Mouse (Mus musculus): ENCODE measurements around the gene Ceacam19. TPM values are rescaled to one million over a fixed set of nuclear protein-coding genes. Genes with fewer than 3 reads are reported as not detected.

Ceacam19 gene
- polyA plus RNA-seq, 1 experiment from 2014 or later: not detected

GRCm38 (mm10) chr7:19844521-19845171 is 43.1 kb downstream of the Ceacam19 start:
- Histone ChIP-seq H3K9ac (ENCODE audit: low read depth, low read length) (no peak overlapping the region), H3K4me3 (ENCODE audit: low read depth, low read length) (no peak overlapping the region), H3K4me2 (replicated peaks; ENCODE audit: low read depth) (no peak overlapping the region), H3K4me1 (replicated peaks; ENCODE audit: control insufficient read depth, insufficient read depth, low read length) (0 out of 2 replicates have a peak, but pooled peaks cover 6% of the 10 kb centered on the region), H3K9me3 (ENCODE audit: control insufficient read depth) (no peaks in the 10 kb centered on the region), H3K27ac (ENCODE audit: low read depth, low read length) (no peak overlapping the region), H3K27me3 (replicated peaks; ENCODE audit: control insufficient read depth, insufficient read depth, low read length) (no peaks in the 10 kb centered on the region), H3K36me3 (ENCODE audit: control insufficient read depth, insufficient read depth) (no peaks in the 10 kb centered on the region)
- WGBS: 67% methylated on average over 15 of the region's 15 CpGs
- ATAC-seq: no peak
- no peak for TF ChIP-seq CTCF (IDR thresholded peaks at IDR 0.05; ENCODE audit: low read depth)

GRCm38 (mm10) chr7:19843561-19843960 is 44.2 kb downstream of the Ceacam19 start:
- TF ChIP-seq CTCF (IDR thresholded peaks at IDR 0.05; ENCODE audit: low read depth): peak; percentile 97
- peak overlapping the region; percentile 11; the same call in 1 of the 2 replicates for H3K9ac ChIP-seq (ENCODE audit: low read depth, low read length)
- H3K9me3 ChIP-seq (ENCODE audit: control insufficient read depth): no peaks in the 10 kb centered on the region
- peak overlapping the region; percentile 83 for H3K27ac ChIP-seq (ENCODE audit: low read depth, low read length)
- H3K4me2 ChIP-seq (replicated peaks; ENCODE audit: low read depth): peak overlapping the region; percentile 48
- H3K4me3 ChIP-seq (ENCODE audit: low read depth, low read length): no peak overlapping the region
- 3% methylated on average over 11 of the region's 11 CpGs for WGBS
- H3K27me3 ChIP-seq (replicated peaks; ENCODE audit: control insufficient read depth, insufficient read depth, low read length): no peaks in the 10 kb centered on the region
- peak; percentile 76 for ATAC-seq
- 0 out of 2 replicates have a peak, but pooled peaks cover 6% of the 10 kb centered on the region for H3K4me1 ChIP-seq (replicated peaks; ENCODE audit: control insufficient read depth, insufficient read depth, low read length)
- no peaks in the 10 kb centered on the region for H3K36me3 ChIP-seq (ENCODE audit: control insufficient read depth, insufficient read depth)

GRCm38 (mm10) chr7:19842885-19843504 is 44.8 kb downstream of the Ceacam19 start:
- Histone ChIP-seq H3K27me3 (replicated peaks; ENCODE audit: control insufficient read depth, insufficient read depth, low read length) (no peaks in the 10 kb centered on the region), H3K4me1 (replicated peaks; ENCODE audit: control insufficient read depth, insufficient read depth, low read length) (0 out of 2 replicates have a peak, but pooled peaks cover 6% of the 10 kb centered on the region), H3K4me2 (replicated peaks; ENCODE audit: low read depth) (peak overlapping the region; percentile 48), H3K36me3 (ENCODE audit: control insufficient read depth, insufficient read depth) (no peaks in the 10 kb centered on the region), H3K9ac (ENCODE audit: low read depth, low read length) (peak overlapping the region; percentile 11; the same call in 1 of the 2 replicates), H3K4me3 (ENCODE audit: low read depth, low read length) (no peak overlapping the region), H3K27ac (ENCODE audit: low read depth, low read length) (peak overlapping the region; percentile 83), H3K9me3 (ENCODE audit: control insufficient read depth) (no peaks in the 10 kb centered on the region)
- no peak for TF ChIP-seq CTCF (IDR thresholded peaks at IDR 0.05; ENCODE audit: low read depth)
- peak; percentile 84 for ATAC-seq
- WGBS: 22% methylated on average over 19 of the region's 19 CpGs

GRCm38 (mm10) chr7:19841686-19842413 is 45.9 kb downstream of the Ceacam19 start:
- WGBS: 44% methylated on average over 21 of the region's 21 CpGs
- Histone ChIP-seq H3K4me1 (replicated peaks; ENCODE audit: control insufficient read depth, insufficient read depth, low read length) (0 out of 2 replicates have a peak, but pooled peaks cover 6% of the 10 kb centered on the region), H3K4me2 (replicated peaks; ENCODE audit: low read depth) (no peak overlapping the region; the same call in 1 of the 2 replicates), H3K9me3 (ENCODE audit: control insufficient read depth) (no peaks in the 10 kb centered on the region), H3K9ac (ENCODE audit: low read depth, low read length) (no peak overlapping the region; the same call in 1 of the 2 replicates), H3K27me3 (replicated peaks; ENCODE audit: control insufficient read depth, insufficient read depth, low read length) (no peaks in the 10 kb centered on the region), H3K4me3 (ENCODE audit: low read depth, low read length) (no peak overlapping the region), H3K27ac (ENCODE audit: low read depth, low read length) (peak overlapping the region; percentile 83), H3K36me3 (ENCODE audit: control insufficient read depth, insufficient read depth) (no peaks in the 10 kb centered on the region)
- ATAC-seq: peak; percentile 74
- TF ChIP-seq CTCF (IDR thresholded peaks at IDR 0.05; ENCODE audit: low read depth): no peak

GRCm38 (mm10) chr7:19840936-19841335 is 46.8 kb downstream of the Ceacam19 start:
- no peak overlapping the region for H3K9ac ChIP-seq (ENCODE audit: low read depth, low read length)

GRCm38 (mm10) chr7:19840371-19840770 is 47.4 kb downstream of the Ceacam19 start:
- WGBS: 60% methylated on average over 4 of the region's 4 CpGs
- TF ChIP-seq CTCF (IDR thresholded peaks at IDR 0.05; ENCODE audit: low read depth): no peak
- no peak overlapping the region for H3K9ac ChIP-seq (ENCODE audit: low read depth, low read length)
- 0 out of 2 replicates have a peak, but pooled peaks cover 6% of the 10 kb centered on the region for H3K4me1 ChIP-seq (replicated peaks; ENCODE audit: control insufficient read depth, insufficient read depth, low read length)
- ATAC-seq: no peak
- H3K4me3 ChIP-seq (ENCODE audit: low read depth, low read length): no peak overlapping the region
- no peak overlapping the region for H3K4me2 ChIP-seq (replicated peaks; ENCODE audit: low read depth)
- H3K36me3 ChIP-seq (ENCODE audit: control insufficient read depth, insufficient read depth): no peaks in the 10 kb centered on the region
- H3K27me3 ChIP-seq (replicated peaks; ENCODE audit: control insufficient read depth, insufficient read depth, low read length): no peaks in the 10 kb centered on the region
- H3K27ac ChIP-seq (ENCODE audit: low read depth, low read length): no peak overlapping the region
- H3K9me3 ChIP-seq (ENCODE audit: control insufficient read depth): no peaks in the 10 kb centered on the region

More at GRCm38 (mm10) chr7:19840936-19841335, 46.8 kb downstream of the Ceacam19 start:
- H3K9me3 ChIP-seq (ENCODE audit: control insufficient read depth): no peaks in the 10 kb centered on the region
- no peaks in the 10 kb centered on the region for H3K36me3 ChIP-seq (ENCODE audit: control insufficient read depth, insufficient read depth)
- no peaks in the 10 kb centered on the region for H3K27me3 ChIP-seq (replicated peaks; ENCODE audit: control insufficient read depth, insufficient read depth, low read length)
- no peak overlapping the region for H3K4me3 ChIP-seq (ENCODE audit: low read depth, low read length)
- no peak for TF ChIP-seq CTCF (IDR thresholded peaks at IDR 0.05; ENCODE audit: low read depth)
- peak overlapping the region; percentile 83; the same call in 1 of the 2 replicates for H3K27ac ChIP-seq (ENCODE audit: low read depth, low read length)
- no peak overlapping the region for H3K4me2 ChIP-seq (replicated peaks; ENCODE audit: low read depth)
- ATAC-seq: no peak
- 85% methylated on average over 3 of the region's 3 CpGs for WGBS
- 0 out of 2 replicates have a peak, but pooled peaks cover 6% of the 10 kb centered on the region for H3K4me1 ChIP-seq (replicated peaks; ENCODE audit: control insufficient read depth, insufficient read depth, low read length)

Data from intestine, postnatal 0 days (tissue).